Mouse (Mus musculus) small intestine, adult 2 months (tissue): ENCODE results near the gene Slc30a3.

Experiments used
- CTCF ChIP-seq: fragments of 200-500 bp; IDR thresholded peaks from 2 replicates; pipeline ENCODE4 v1.5.1; 2012; ENCODE audit warnings: low read depth, mild to moderate bottlenecking, control low read depth, inconsistent platforms, low read length, moderate library complexity, mixed read lengths; ENCODE audit not compliant: insufficient replicate concordance, insufficient read length; ENCODE audit errors: extremely low read depth
- POLR2A ChIP-seq: fragments of 200-500 bp; IDR thresholded peaks from 2 replicates; pipeline ENCODE4 v1.6.1; 2012; ENCODE audit warnings: low read depth, mild to moderate bottlenecking, control low read depth, inconsistent platforms, low read length, moderate library complexity

- no peak for TF ChIP-seq CTCF
- no peak for TF ChIP-seq POLR2A
Observed at GRCm38 (mm10) chr5:31138241-31138967, 30.4 kb upstream of the Slc30a3 start, which contains the start of gene Ucn.
